Mouse (Mus musculus) heart, adult 2 months (tissue): ENCODE results near the gene Itfg2. TPM values are rescaled to one million over a fixed set of nuclear protein-coding genes. Genes with fewer than 3 reads are reported as not detected.

Experiments
- DNase-seq, 2 experiments: peaks; one replicate each; pipeline ENCODE4 v3.0.0; 2021
- H3K27ac ChIP-seq: fragments of 200-600 bp; 2 replicates; pipeline ENCODE4 v1.8.1; 2022
- H3K27me3 ChIP-seq: fragments of 200-500 bp; 2 replicates; pipeline ENCODE4 v1.6.1; 2012; ENCODE audit warnings: mild to moderate bottlenecking, low read length, inconsistent platforms, mixed read lengths; ENCODE audit not compliant: control insufficient read depth, insufficient read depth
- H3K36me3 ChIP-seq: fragments of 200-500 bp; 2 replicates; pipeline ENCODE4 v1.6.1; 2012; ENCODE audit warnings: low read length, inconsistent platforms; ENCODE audit not compliant: control insufficient read depth, insufficient read depth
- H3K4me1 ChIP-seq: fragments of 200-500 bp; 2 replicates; pipeline ENCODE4 v1.6.1; 2011; ENCODE audit warnings: low read length; ENCODE audit not compliant: control insufficient read depth, insufficient read depth
- H3K4me3 ChIP-seq: fragments of 200-600 bp; 2 replicates; pipeline ENCODE4 v1.8.1; 2022
- H3K79me2 ChIP-seq: fragments of 200-500 bp; replicated peaks from 2 replicates; pipeline ENCODE4 v1.6.1; 2012; ENCODE audit warnings: mild to moderate bottlenecking, inconsistent platforms, low read length, moderate library complexity, mixed read lengths; ENCODE audit not compliant: control insufficient read depth, insufficient read depth
- H3K9ac ChIP-seq: fragments of 200-500 bp; 2 replicates; pipeline ENCODE4 v1.6.1; 2012; ENCODE audit warnings: low read depth, mild to moderate bottlenecking, control low read depth, inconsistent platforms, low read length, mixed read lengths
- CTCF ChIP-seq: fragments of 200-600 bp; IDR thresholded peaks from 2 replicates; pipeline ENCODE4 v1.8.1; 2022; ENCODE audit warnings: antibody characterized with exemption, mild to moderate bottlenecking, moderate library complexity
- EP300 ChIP-seq: fragments of 200-500 bp; IDR thresholded peaks from 2 replicates; pipeline ENCODE4 v1.6.1; 2011; ENCODE audit warnings: low read depth, low read length, control low read depth; ENCODE audit not compliant: insufficient read depth
- POLR2A ChIP-seq: fragments of 200-500 bp; IDR thresholded peaks from 2 replicates; pipeline ENCODE4 v1.6.1; 2011; ENCODE audit warnings: mild to moderate bottlenecking, low read depth, low read length, control low read depth; ENCODE audit not compliant: insufficient read depth
- WGBS: fragments of 180-500 bp; shearing (Covaris S2); methylation state at CpG from one replicate; pipeline ENCODE4 v1.1.7; 2018; 5-methylcytosine and 5-hydroxymethylcytosine counted together
- intact Hi-C: fragments of 180-260 bp; cut with DNase I; formaldehyde crosslinking; loops from one replicate; pipeline ENCODE4 v1.15.1; 2025
- polyA plus RNA-seq: library from polyadenylated mRNA; depleted of rRNA; stranded (reverse); fragments of >200 nt; gene quantifications from 2 replicates; pipeline ENCODE4 v1.2.3, GENCODE M21; 2012
- total RNA-seq, 2 experiments: library from RNA; stranded (reverse); gene quantifications; 2 replicates each; pipeline ENCODE4 v1.2.3; 2021

Itfg2 gene
- total and polyA plus RNA-seq, 3 experiments = 17.0 to 21.5 (median 21.2) TPM

DNA sequence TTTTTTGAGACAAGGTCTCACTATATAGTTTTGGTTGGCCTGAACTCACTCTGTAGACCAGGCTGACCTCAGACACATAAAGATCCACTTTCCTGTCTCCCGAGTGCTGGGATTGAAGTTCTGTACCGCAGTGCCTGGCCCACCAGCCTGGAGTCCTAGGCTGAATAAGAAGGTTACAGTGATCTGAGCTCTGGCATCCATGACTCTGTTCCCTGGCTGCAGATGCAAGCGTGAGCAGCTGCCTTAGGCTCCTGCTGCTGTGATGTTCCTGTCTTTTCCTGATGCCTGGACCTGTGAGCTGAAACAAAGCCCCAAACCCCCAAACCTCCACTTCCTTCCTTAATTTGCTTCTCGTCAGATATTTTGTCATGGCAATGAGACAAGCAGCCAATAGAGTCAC is 40.3 kb upstream of the Itfg2 start:
- intact Hi-C loops = no loop called here
- Histone ChIP-seq H3K27me3 (no peaks in the 10 kb centered on the region), H3K4me1 (no peaks in the 10 kb centered on the region), H3K36me3 (no peaks in the 10 kb centered on the region), H3K79me2 (no peaks in the 10 kb centered on the region), H3K27ac (no peak overlapping the region), H3K9ac (no peak overlapping the region), H3K4me3 (no peak overlapping the region)
- WGBS = 74% methylated on average over 4 of the region's 4 CpGs
- TF ChIP-seq CTCF (no peak), POLR2A (no peak), EP300 (no peak)
- DNase-seq = no peak

DNA sequence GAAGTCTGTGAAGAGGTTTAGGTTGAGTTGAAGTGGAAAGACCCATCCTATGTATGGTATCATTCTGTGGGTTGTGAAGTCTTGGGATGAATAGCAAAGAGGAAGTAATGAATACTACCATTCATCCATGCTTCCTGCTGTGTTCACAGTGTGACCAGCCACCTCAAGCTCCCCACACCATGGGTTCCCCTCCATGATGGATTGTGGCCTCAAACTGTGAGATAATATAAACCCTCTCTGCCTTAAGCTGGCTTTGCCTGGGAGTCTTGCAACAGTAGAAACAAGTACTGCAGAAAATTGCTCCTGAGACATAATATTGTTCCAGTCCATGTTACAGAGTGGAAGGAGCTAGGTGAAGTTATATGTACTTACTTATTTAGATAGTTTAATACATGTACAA is 36.9 kb upstream of the Itfg2 start:
- intact Hi-C loops = no loop called here

GRCm38 (mm10) chr6:128460729-128461503 is 36.2 kb upstream of the Itfg2 start:
- H3K27me3 ChIP-seq = no peaks in the 10 kb centered on the region
- TF ChIP-seq POLR2A (no peak), CTCF (no peak), EP300 (no peak)
- H3K36me3 ChIP-seq = no peaks in the 10 kb centered on the region
- DNase-seq = no peak
- H3K9ac ChIP-seq = no peak overlapping the region
- intact Hi-C loops = no loop called here
- 81% methylated on average over 14 of the region's 14 CpGs for WGBS
- H3K4me1 ChIP-seq = no peaks in the 10 kb centered on the region
- H3K4me3 ChIP-seq = no peak overlapping the region
- H3K27ac ChIP-seq = no peak overlapping the region
- H3K79me2 ChIP-seq = no peaks in the 10 kb centered on the region

More for the DNA sequence above, 36.9 kb upstream of the Itfg2 start:
- TF ChIP-seq EP300 = no peak
- TF ChIP-seq CTCF = no peak
- TF ChIP-seq POLR2A = no peak
- Histone ChIP-seq H3K9ac (no peak overlapping the region), H3K36me3 (no peaks in the 10 kb centered on the region), H3K79me2 (no peaks in the 10 kb centered on the region), H3K27ac (no peak overlapping the region), H3K4me1 (no peaks in the 10 kb centered on the region), H3K4me3 (no peak overlapping the region), H3K27me3 (no peaks in the 10 kb centered on the region)
- no peak for DNase-seq

DNA sequence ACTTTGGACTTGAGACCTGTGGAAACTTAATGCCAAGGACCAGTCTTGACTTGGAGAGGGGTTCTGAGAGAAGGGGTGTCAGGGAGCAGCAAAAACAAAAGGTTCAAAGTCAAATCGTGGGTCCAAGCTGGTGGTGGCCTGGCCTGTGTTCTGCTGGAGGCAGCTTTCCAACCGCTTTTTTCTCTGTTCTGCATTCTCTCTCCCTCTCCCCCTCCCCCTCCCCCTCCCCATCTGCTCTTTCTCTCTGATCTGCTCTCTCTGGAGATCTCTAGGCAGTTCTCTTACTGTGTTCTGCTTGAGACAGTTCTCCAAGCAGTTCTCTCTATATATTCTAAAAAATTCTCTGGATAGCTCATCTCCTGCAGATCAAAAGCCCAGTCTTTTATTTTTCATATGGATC is 35.6 kb upstream of the Itfg2 start:
- Histone ChIP-seq H3K27me3 (no peaks in the 10 kb centered on the region), H3K9ac (no peak overlapping the region), H3K79me2 (no peaks in the 10 kb centered on the region), H3K4me3 (no peak overlapping the region), H3K36me3 (no peaks in the 10 kb centered on the region), H3K4me1 (no peaks in the 10 kb centered on the region), H3K27ac (no peak overlapping the region)
- intact Hi-C loops = no loop called here
- TF ChIP-seq EP300 = no peak
- TF ChIP-seq POLR2A = no peak
- TF ChIP-seq CTCF = no peak
- no peak for DNase-seq
- 43% methylated on average over 2 of the region's 2 CpGs for WGBS

GRCm38 (mm10) chr6:128457186-128457585 is 32.5 kb upstream of the Itfg2 start:
- no peak for DNase-seq
- 69% methylated on average over 5 of the region's 5 CpGs for WGBS
- no peaks in the 10 kb centered on the region for H3K27me3 ChIP-seq
- no peak overlapping the region for H3K27ac ChIP-seq
- no peaks in the 10 kb centered on the region for H3K4me1 ChIP-seq
- H3K79me2 ChIP-seq = no peaks in the 10 kb centered on the region
- no peak overlapping the region for H3K9ac ChIP-seq
- H3K36me3 ChIP-seq = no peaks in the 10 kb centered on the region
- H3K4me3 ChIP-seq = no peak overlapping the region
- TF ChIP-seq CTCF = no peak
- no peak for TF ChIP-seq POLR2A
- no peak for TF ChIP-seq EP300
- intact Hi-C loops = no loop called here

DNA sequence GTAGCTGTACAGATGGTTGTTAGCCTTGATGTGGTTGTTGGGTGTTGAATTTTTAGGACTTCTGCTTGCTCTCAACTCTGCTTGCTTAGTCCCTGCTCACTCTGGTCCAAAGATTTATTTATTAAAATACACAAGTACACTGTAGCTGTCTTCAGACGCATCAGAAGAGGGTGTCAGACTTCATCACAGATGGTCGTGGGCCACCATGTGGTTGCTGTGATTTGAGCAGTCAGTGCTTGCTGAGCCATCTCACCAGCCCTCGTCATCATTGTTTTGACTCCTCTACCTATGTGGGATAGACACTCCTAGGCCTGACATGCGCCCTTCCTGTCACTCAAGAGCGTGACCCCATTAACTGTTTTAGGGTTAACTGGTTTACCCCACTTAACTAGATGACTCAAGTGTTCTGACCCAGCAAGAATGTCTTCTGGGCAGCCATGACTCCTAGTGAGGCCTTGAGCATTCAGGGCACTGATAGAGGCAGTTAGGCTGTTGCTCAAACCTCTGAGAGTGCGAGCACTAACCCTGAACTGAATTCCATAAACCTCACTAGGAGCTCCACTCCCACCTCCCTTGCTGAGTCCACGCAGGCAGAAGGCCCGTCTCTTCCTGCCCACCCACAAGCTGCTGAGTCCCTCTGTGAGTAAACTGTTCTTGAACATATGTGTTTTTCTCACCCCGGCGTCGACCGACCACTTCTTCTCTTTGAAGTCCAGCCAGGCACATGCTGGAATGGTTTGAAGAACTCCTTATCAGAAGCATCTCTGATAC is 31.3 kb upstream of the Itfg2 start:
- no peaks in the 10 kb centered on the region for H3K27me3 ChIP-seq
- no peak for DNase-seq
- no peaks in the 10 kb centered on the region for H3K79me2 ChIP-seq
- no peak overlapping the region for H3K9ac ChIP-seq
- no peaks in the 10 kb centered on the region for H3K36me3 ChIP-seq
- TF ChIP-seq EP300 = no peak
- no peak for TF ChIP-seq POLR2A
- TF ChIP-seq CTCF = no peak
- WGBS = 69% methylated on average over 12 of the region's 12 CpGs
- intact Hi-C loops = no loop called here
- no peak overlapping the region for H3K27ac ChIP-seq
- no peaks in the 10 kb centered on the region for H3K4me1 ChIP-seq
- no peak overlapping the region for H3K4me3 ChIP-seq
